Mouse (Mus musculus) megakaryocyte-erythroid progenitor cell, adult 5-6 weeks (primary cell): Measurements from ENCODE around the gene Hist1h1t. TPM values are rescaled to one million over a fixed set of nuclear protein-coding genes. Genes with fewer than 3 reads are reported as not detected.
A peak's percentile ranks its signal among the peaks of the same experiment; 100 is the strongest.
"Not testable (repeated sequence)": the region's sequence is repeated elsewhere in the genome, so short reads cannot be mapped to it uniquely, and the experiment has no call there.

Experiments used
- ATAC-seq: replicated peaks from 2 replicates; pipeline ENCODE4 v1.8.0; 2016; ENCODE audit warnings: mild to moderate bottlenecking, inconsistent platforms; ENCODE audit not compliant: severe bottlenecking, poor library complexity, low FRiP score, low TSS enrichment
- total RNA-seq, 2 experiments: library from RNA; stranded (forward) in 1 of 2; stranded (reverse) in 1 of 2; fragments of 200-1000, 215-1000 nt in 1 of 2; fragments of >200 nt in 1 of 2; fragmentation: Nextera tagmentation in 1 of 2; gene quantifications; 2 replicates each; pipeline ENCODE4 v1.2.3; 2014 to 2017

Hist1h1t gene
- total RNA-seq, 2 experiments from 2014 or later, result 1.3 TPM; not detected in 1

DNA sequence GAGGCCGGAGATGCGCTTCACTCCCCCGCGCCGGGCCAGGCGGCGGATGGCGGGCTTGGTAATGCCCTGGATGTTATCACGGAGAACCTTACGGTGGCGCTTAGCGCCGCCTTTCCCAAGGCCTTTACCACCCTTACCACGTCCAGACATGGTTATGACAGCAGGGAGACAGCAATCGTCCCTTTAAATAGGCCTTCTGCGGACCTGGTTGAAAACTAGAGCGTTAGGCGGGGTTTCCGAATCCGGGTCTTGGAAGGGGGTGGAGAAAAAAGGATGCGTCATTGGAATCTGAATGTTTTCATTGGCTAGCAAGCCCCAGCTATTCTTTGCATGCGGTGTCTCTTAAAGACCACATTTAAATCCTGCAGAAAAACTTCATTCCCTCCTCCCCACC, 2.7 kb downstream of the Hist1h1t start, which contains the start of gene Hist1h4c:
TSS of gene Hist1h4c (minus strand) at position 155 of the 394 bp plus-strand sequence.
- peak; percentile 87 for ATAC-seq

GRCm38 (mm10) chr13:23698996-23699395, 3.4 kb downstream of the Hist1h1t start:
- ATAC-seq, result no peak

GRCm38 (mm10) chr13:23699767-23700166, 4.2 kb downstream of the Hist1h1t start:
- no peak for ATAC-seq

- ATAC-seq, result peak; percentile 63
These were observed 5.3 kb downstream of the Hist1h1t start for GRCm38 (mm10) chr13:23700786-23701520.

GRCm38 (mm10) chr13:23702220-23702619, 6.6 kb downstream of the Hist1h1t start:
- no peak for ATAC-seq

GRCm38 (mm10) chr13:23702801-23703200, 7.2 kb downstream of the Hist1h1t start:
- ATAC-seq, result not testable (repeated sequence)

DNA sequence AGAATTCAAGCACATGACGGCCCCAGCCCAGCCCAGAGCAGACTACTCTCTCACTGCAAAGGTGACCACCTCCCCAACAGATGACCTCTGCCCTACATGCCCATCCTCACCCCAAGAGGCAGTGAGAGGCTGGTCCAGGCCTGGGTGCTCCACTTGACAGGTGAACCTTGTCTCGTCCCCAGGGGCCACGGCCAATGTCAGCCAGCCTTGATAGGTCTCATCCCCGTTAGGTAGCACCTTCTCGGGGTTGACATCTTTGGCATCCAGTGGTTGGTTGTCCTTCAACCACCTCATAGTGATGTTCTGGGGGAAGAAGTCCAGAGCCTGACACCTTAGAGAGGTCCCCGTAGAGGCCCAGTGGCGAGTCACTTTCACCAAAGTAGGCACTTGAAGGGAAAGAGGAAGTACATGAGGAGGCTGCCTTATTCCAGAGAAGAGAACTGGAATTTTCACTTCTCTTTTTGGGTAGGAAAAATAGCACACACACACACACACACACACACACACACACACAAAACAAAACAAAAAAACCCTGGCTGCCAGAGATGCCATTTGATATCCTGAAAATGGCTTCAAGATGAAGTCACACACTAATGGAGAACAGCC, 10.2 kb downstream of the Hist1h1t start:
- ATAC-seq, result no peak

DNA sequence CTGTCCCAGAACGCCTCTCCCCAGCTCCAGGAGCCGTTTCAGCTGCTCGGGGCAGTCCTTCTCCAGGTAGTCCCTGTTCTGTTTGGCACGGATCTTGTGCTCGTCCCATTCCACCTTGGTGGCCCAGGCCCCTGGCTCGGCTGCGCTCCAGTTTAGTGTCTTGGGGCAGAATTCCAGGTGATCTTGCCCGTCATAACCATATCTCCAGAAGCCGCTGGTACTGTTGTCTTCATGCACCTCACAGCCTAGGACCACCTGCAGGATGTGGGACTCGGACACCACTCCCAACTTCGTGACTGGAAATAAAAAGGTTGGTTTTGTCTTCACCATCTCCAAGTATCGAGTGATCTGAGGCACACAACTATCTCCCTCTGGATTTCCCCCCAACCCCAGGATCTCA, 11.2 kb downstream of the Hist1h1t start:
- no peak for ATAC-seq

DNA sequence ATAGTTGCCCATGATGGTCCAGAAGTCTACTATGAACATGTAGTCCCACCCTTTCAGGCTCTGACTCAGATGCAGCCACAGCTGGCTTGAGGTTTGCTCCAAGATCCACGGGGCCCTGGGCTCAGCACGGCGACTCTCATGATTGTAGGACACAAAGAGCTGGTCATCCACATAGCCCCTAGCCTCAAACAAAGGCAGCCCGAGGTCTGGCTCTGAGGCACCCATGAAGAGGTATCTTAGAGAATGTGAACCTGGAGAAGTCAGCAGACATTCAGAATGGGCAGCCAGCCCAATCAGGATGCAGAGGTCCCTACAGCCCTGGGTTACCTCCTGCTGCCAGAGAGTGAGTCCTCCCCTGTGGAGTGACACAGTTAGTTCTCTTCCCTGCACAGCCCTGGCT, 12.4 kb downstream of the Hist1h1t start:
- no peak for ATAC-seq

- no peak for ATAC-seq
These were observed 13.0 kb downstream of the Hist1h1t start for GRCm38 (mm10) chr13:23708654-23709053.

DNA sequence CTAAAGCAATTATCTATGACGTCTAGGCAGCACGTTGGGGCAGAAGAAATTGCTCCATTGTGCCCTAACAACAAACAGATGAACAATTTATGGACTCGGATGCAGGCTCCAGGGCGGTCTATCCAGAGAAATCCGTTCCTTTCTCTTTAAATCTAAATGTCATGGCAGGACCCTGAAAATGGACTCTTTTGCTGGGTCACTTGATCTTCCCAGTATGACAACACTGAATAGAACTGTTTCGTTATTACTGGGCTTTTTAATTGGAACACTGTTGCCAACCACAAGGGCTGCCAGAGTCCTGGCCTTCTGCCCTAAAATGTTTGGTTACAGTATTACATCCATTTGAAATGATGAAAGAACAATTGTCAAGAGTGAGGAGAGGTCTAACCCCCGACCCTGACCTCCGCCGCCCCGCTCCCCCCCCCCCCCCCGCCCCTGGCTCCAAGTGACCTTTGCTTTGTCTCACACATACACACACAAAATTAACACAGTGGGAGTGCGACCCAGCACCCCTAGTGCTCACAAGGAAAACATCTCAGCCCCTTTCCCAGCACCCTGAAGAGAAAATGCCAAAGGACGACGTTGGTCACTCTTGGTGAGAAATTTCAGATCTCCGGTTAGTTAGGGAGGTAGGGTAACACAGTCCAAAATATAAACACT, 14.2 kb downstream of the Hist1h1t start:
- ATAC-seq, result no peak

- ATAC-seq, result peak; percentile 73
These were observed 14.9 kb downstream of the Hist1h1t start, which contains the start of gene Hfe for GRCm38 (mm10) chr13:23710374-23711089. TSS of gene Hfe (minus strand) at chr13:23710854.

- ATAC-seq, result no peak
These were observed 20.8 kb downstream of the Hist1h1t start for GRCm38 (mm10) chr13:23716261-23717042.

GRCm38 (mm10) chr13:23717176-23717575, 21.6 kb downstream of the Hist1h1t start:
- no peak for ATAC-seq

DNA sequence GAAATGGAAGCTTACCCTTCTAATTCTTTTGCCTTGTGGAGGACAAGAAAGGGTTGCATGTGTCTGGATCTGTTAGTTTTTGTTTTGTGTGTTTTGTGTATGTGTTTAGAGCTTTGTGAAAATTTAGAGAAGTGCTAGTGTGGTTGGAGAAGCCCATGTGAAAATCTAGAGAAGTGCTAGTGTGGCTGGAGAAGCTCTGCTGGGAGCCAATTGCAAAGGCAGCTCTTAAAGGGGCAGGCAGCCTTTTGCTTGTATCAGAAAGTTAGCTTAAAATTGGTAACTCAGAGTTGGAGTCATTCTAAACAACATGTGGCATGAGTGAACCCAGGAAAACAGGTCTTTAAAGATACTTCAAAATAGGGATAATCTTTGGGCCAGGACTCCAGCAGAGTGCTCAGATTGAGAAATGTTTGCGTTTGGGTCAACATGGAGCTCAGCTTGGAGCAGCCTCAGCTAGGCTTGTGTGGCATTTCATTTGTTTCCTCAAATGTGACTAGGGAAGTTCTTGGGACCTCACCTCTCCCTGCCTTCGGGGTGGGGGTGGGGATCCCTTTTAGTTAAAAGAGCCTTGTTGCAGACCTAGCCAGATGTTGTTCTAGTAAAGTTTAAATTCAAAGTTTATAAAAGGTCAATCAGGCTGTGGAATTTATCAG, 22.1 kb downstream of the Hist1h1t start:
- not testable (repeated sequence) for ATAC-seq

DNA sequence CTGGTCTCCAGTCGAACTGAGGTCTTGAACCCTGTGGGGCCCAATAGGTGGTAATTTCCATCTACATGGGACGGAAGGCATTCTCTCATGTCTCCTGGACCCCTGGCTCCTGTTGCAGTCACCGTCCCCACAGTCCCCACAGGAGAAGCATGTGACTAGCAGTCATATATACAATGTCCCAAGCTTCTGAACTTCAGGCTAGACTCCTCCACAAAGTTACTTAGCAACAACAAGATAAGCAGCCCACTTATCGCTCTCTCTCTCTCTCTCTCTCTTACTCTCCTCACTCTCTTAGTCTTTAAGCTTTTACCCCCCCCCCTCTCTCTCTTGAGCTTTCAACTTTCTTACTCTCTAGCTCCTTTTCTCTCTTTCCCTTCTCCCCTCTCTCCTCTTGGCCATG, 28.6 kb downstream of the Hist1h1t start:
- ATAC-seq, result peak; percentile 52; the same call in 1 of the 2 replicates

GRCm38 (mm10) chr13:23725213-23725612, 29.6 kb downstream of the Hist1h1t start:
- ATAC-seq, result no peak

DNA sequence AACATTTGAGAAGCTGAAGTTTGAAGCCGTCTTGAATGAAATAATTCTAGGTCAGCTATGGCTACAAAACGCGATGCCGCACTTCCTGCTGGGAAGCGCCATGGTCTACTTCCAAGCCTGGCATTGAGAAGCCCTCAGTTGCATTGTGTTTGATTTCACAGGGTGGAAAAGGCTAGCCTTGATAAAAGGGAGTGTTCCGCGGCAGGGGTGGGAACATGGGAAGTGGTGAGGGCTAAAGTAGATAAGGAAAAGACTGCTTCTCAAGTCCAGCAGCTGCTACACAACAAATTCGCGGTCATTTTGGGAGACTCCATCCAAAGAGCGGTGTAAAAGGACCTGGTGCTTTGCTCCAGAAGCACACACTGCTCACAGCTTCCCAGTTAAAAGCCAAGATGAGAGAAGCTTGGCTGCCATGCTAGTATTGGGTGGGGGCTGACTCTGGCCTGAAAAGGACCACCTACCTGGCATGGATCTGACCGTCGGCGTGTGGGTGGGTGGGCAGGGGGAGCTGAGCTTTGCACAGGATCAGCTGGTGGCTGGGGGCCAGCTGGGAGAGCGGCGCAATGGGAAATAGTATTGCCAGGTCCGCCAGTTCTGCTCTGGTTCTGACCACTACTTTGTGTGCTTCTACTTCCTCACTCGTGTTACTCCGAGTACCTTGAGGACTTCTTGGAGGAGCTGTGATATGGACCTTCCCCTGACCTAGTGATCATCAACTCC, 33.0 kb downstream of the Hist1h1t start:
- no peak for ATAC-seq
